Mouse (Mus musculus) intestine, embryonic 16.5 days (tissue): ENCODE data around the gene Shf. TPM values are rescaled to one million over a fixed set of nuclear protein-coding genes. Genes with fewer than 3 reads are reported as not detected.
"Not testable (repeated sequence)": the region's sequence is repeated elsewhere in the genome, so short reads cannot be mapped to it uniquely, and the experiment has no call there.

Experiments
- ATAC-seq: fragments of 200-750 bp; cut with Nextera tagmentation; 2 replicates; pipeline ENCODE4 v1.8.0; 2017; ENCODE audit warnings: moderate TSS enrichment, moderate library complexity
- H3K27ac ChIP-seq: fragments of 300-500 bp; sonication (generic); 2 replicates; pipeline ENCODE4 v1.5.1; 2014; ENCODE audit warnings: mild to moderate bottlenecking, low read length
- H3K27me3 ChIP-seq: fragments of 300-500 bp; sonication (generic); replicated peaks from 2 replicates; pipeline ENCODE4 v1.6.1; 2014; ENCODE audit warnings: low read length, control low read depth, mixed read lengths; ENCODE audit not compliant: control insufficient read depth, insufficient read depth
- H3K36me3 ChIP-seq: fragments of 300-500 bp; sonication (generic); 2 replicates; pipeline ENCODE4 v1.6.1; 2014; ENCODE audit warnings: low read length, control low read depth; ENCODE audit not compliant: control insufficient read depth, insufficient read depth
- H3K4me1 ChIP-seq: fragments of 300-500 bp; sonication (generic); 2 replicates; pipeline ENCODE4 v1.6.1; 2014; ENCODE audit warnings: low read length, control low read depth, mixed read lengths; ENCODE audit not compliant: control insufficient read depth, insufficient read depth
- H3K4me2 ChIP-seq: fragments of 300-500 bp; sonication (generic); 2 replicates; pipeline ENCODE4 v1.6.1; 2014; ENCODE audit warnings: low read depth, low read length, control low read depth
- H3K4me3 ChIP-seq: fragments of 300-500 bp; sonication (generic); 2 replicates; pipeline ENCODE4 v1.5.1; 2014; ENCODE audit warnings: mild to moderate bottlenecking, low read length
- H3K9ac ChIP-seq: fragments of 300-500 bp; sonication (generic); 2 replicates; pipeline ENCODE4 v1.6.1; 2014; ENCODE audit warnings: low read depth, low read length
- H3K9me3 ChIP-seq: fragments of 300-500 bp; sonication (generic); 2 replicates; pipeline ENCODE4 v1.6.1; 2016; ENCODE audit warnings: low read length, control low read depth; ENCODE audit not compliant: control insufficient read depth
- whole genome bisulfite sequencing: fragments of 180-500 bp; shearing (Covaris S2); extraction: QIAGEN DNeasy Blood & Tissue Kit; methylation state at CpG from one replicate; pipeline ENCODE4 v1.1.7; 2014; 5-methylcytosine and 5-hydroxymethylcytosine counted together
- polyA plus RNA-seq: library from polyadenylated mRNA; unstranded; fragments of >200 nt; fragmentation: Nextera tagmentation; extraction: Ambion mirVana; gene quantifications from 2 replicates; pipeline ENCODE4 v1.2.1, GENCODE M21; 2015

Gene Shf
- 1.9 and 2.2 TPM in 2 replicates for polyA plus RNA-seq

DNA sequence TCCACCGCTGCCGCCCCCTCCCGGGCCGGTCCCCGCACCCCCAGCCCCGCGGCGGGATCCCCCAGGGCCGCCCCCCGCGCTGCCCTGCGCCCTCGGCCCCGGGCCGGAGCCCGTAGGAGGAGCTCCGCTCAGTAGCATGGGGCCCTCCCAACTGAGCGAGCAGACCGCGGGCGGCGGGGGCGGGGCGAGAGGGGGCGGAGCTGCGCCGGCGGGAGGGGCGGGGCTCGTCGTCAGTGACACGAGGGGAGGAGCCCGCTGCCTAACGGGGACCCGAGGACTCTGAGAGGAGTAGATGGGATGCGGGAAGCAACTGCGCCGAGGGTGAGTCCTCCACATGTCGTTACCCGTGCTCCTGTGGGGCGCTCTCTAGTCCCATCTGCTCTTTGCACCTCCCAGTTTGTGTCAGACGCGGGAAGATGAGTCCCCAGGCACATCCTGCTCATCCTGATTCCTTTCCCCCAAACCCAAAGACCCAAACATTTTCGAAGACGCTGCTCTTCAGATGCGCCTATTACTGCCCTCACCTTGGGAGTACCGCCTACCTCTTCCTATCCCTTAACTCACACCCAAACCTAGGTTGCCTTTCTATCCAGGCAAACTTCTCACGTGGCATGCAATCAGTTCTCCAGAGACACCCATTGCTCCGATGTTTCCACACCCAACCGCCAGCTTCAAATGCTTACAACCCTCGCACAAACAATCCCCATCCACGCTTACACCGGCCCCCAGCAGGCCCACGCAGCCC is at the start of gene Shf:
Gene Shf (minus strand): TSS at position 168 of the 745 bp plus-strand sequence.
- H3K36me3 ChIP-seq, result no peaks in the 10 kb centered on the region
- H3K4me3 ChIP-seq, result peak within 1 kb of the TSS; percentile 74
- peaks cover 10% of the 10 kb centered on the region for H3K4me1 ChIP-seq
- WGBS, result under 1% methylated on average over 47 of the region's 54 CpGs
- H3K9me3 ChIP-seq, result no peaks in the 10 kb centered on the region
- peak within 1 kb of the TSS; percentile 89 for H3K4me2 ChIP-seq
- peak; percentile 96 for ATAC-seq
- 0 out of 2 replicates have a peak within 1 kb of the TSS, but pooled peaks have one; percentile 42 for H3K27ac ChIP-seq
- peak within 1 kb of the TSS; percentile 82 for H3K9ac ChIP-seq
- H3K27me3 ChIP-seq, result no peaks in the 10 kb centered on the region

DNA sequence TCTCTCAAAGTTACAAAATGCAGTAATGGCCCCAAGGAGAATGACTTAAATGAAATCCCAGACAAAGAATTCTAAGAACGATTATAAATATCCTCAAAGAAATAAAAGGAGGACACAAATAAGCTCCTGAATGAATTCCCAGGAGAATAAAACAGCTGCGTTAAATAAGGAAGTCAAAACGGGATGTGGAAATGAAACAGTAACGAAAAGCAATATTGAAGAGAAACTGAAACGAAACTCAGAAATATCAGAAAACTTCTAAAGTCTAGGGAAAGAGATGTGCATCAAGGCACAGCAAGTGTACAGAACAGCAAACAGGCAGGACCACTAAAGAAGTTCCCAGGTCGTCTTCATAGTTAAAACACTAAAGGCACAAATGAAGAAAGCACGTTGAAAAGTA is 40.0 kb upstream of the Shf start:
- WGBS, result 78% methylated on average over 7 of the region's 7 CpGs
- Histone ChIP-seq H3K4me2 (no peak overlapping the region), H3K27me3 (no peaks in the 10 kb centered on the region), H3K4me1 (no peaks in the 10 kb centered on the region), H3K27ac (no peak overlapping the region), H3K9me3 (no peaks in the 10 kb centered on the region), H3K36me3 (no peaks in the 10 kb centered on the region), H3K4me3 (no peak overlapping the region), H3K9ac (no peak overlapping the region)
- no peak for ATAC-seq

DNA sequence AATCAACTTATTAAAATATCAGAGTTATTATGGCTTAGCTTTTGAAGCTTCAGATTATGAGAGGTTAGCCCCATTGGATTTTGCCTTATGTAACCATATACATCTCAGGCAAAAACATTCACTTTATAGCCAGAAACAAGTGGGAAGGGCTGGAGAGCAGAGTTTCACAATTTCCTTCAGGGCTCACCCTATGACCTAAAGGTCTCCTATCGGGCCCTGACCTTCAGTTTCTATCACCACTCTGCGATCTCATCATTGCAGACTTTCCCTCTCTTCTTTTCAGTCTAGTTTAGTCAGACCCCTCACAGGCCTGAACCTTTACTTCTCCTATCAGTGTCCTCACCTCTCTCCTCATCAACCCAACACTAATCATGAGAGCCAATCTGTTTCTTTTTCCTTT is 38.6 kb upstream of the Shf start:
- Histone ChIP-seq H3K4me1 (no peaks in the 10 kb centered on the region), H3K27ac (no peak overlapping the region), H3K4me3 (no peak overlapping the region), H3K4me2 (no peak overlapping the region), H3K9me3 (no peaks in the 10 kb centered on the region), H3K27me3 (no peaks in the 10 kb centered on the region), H3K9ac (no peak overlapping the region), H3K36me3 (no peaks in the 10 kb centered on the region)
- 98% methylated on average over 2 of the region's 2 CpGs for WGBS
- no peak for ATAC-seq

DNA sequence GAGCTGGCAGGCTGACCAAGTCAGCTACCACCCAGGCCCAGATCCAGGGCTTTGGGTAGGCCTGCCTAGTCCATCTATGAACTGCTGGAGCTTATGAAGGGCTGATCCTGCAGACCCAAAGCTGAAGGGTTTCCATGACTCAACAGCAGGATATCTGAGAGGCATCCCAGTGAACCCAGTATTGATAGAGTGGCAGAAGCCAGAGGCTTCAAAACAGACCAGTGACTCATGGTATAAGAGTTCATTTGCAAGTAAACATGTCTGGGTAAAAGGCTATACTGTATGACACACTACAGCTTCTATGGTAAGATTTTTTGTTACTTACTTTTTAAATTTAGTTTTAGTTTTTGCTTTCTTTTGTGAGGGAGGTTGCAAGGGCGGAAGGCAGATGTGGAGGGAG is 27.2 kb upstream of the Shf start:
- Histone ChIP-seq H3K27ac (no peak overlapping the region), H3K4me3 (no peak overlapping the region), H3K27me3 (no peaks in the 10 kb centered on the region), H3K9me3 (no peaks in the 10 kb centered on the region), H3K9ac (no peak overlapping the region), H3K36me3 (no peaks in the 10 kb centered on the region), H3K4me1 (no peaks in the 10 kb centered on the region), H3K4me2 (no peak overlapping the region)
- 96% methylated on average over 1 of the region's 1 CpGs for WGBS
- ATAC-seq, result no peak

DNA sequence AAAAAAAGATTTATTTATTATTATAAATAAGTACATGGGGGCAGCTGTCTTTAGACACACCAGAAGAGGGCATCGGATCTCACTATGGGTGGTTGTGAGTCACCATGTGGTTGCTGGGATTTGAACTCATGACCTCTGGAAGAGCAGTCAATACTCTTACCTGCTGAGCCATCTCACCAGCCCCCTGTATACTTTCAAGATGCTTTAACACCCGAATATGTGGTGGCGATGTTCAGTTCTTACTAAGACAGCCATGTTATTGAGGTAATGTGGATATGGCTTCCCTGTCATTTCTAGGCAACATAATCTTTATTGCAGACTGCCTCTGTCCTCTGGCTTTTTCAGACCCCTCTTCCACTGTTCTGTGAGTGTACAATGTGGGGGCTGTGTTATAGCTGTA is 18.2 kb upstream of the Shf start:
- not testable (repeated sequence) for H3K36me3 ChIP-seq, H3K9me3 ChIP-seq, H3K4me2 ChIP-seq, H3K4me1 ChIP-seq, ATAC-seq, H3K27ac ChIP-seq, H3K4me3 ChIP-seq, H3K27me3 ChIP-seq, H3K9ac ChIP-seq
- 96% methylated on average over 3 of the region's 3 CpGs for WGBS

DNA sequence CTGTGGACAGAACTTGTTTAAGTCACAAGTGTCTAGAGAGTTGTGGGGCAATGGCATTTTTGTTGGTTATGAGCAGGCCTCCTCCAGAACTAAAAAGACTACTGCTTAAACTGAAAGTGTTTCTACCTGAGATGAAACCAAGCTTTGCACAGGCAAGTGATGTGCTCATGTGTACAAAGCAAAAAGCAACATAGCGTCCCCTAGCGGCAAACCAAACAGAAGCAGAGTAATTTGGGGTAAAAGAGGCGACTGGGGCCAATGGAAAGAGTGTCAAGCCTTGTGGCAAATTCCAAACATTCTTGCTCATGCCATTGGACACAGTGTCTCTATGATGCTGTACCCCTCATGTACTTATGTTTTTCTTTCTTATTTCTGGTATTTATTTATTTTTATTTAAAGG is 16.1 kb upstream of the Shf start:
- no peak overlapping the region for H3K4me2 ChIP-seq
- H3K4me3 ChIP-seq, result no peak overlapping the region
- no peak overlapping the region for H3K9ac ChIP-seq
- H3K27ac ChIP-seq, result no peak overlapping the region
- H3K9me3 ChIP-seq, result no peaks in the 10 kb centered on the region
- H3K27me3 ChIP-seq, result no peaks in the 10 kb centered on the region
- no peak for ATAC-seq
- WGBS, result 39% methylated on average over 3 of the region's 3 CpGs
- H3K4me1 ChIP-seq, result no peaks in the 10 kb centered on the region
- no peaks in the 10 kb centered on the region for H3K36me3 ChIP-seq

DNA sequence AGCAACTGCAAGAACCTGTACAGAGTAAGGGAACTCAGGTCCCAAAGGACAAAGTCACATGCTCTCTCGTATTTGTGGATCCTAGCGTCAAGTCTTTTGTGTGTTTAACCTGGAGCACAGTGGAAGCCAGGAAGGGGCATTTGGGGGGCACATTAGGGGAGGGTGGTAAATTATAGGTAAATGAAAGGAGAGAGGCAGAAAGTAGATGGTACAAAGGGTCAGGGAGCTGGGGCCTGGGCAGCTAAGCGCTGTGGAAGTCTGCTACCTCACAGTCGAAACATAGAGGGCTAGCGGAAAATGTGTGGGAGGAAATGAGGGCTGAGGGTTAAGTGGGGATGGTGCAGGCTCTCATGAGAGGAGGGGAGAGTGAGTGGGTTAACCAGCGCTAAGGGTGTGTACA is 13.2 kb upstream of the Shf start:
- Histone ChIP-seq H3K4me1 (no peaks in the 10 kb centered on the region), H3K9me3 (no peaks in the 10 kb centered on the region), H3K4me2 (no peak overlapping the region), H3K9ac (no peak overlapping the region), H3K27me3 (no peaks in the 10 kb centered on the region), H3K4me3 (no peak overlapping the region), H3K27ac (no peak overlapping the region), H3K36me3 (no peaks in the 10 kb centered on the region)
- no peak for ATAC-seq
- 81% methylated on average over 6 of the region's 6 CpGs for WGBS

DNA sequence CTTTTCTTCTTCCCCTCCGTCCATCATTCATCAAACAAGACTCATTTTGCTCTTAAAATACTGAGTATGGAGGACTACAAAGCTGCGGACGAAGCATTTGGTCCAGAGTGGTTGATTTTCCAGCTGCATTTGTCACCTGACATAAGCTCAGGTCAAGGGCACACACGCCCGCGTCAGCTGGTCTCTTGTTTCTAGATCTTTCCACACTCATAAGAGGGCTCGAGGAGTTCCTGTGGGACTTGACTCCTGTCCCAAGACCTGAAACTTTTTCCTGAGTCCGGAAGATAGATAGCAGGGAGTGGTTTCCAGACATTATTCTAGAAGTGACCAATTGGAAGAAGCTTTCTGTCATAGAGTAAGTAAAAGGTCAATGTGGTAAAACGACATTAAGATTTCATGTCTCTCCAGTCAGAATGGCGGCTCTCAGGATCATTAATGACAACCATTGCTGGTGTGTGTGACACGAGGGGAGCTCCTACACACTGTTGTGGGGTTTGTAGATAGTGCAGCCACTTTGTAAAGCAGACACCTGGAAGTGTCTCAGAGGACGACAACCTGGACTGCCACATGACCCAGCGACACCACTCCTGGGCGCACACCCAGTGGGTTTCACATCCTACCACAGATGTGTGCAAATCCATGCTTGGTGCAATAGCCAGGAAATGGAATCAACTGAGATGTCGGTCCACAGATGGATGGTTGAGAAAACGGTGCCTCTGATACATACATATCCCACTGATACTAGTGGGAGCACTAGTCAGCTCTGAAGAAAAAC is 12.6 kb upstream of the Shf start:
- H3K4me3 ChIP-seq, result no peak overlapping the region
- no peaks in the 10 kb centered on the region for H3K27me3 ChIP-seq
- WGBS, result 70% methylated on average over 16 of the region's 16 CpGs
- H3K4me1 ChIP-seq, result no peaks in the 10 kb centered on the region
- no peak overlapping the region for H3K27ac ChIP-seq
- no peak overlapping the region for H3K9ac ChIP-seq
- H3K9me3 ChIP-seq, result no peaks in the 10 kb centered on the region
- no peaks in the 10 kb centered on the region for H3K36me3 ChIP-seq
- ATAC-seq, result no peak
- H3K4me2 ChIP-seq, result no peak overlapping the region

DNA sequence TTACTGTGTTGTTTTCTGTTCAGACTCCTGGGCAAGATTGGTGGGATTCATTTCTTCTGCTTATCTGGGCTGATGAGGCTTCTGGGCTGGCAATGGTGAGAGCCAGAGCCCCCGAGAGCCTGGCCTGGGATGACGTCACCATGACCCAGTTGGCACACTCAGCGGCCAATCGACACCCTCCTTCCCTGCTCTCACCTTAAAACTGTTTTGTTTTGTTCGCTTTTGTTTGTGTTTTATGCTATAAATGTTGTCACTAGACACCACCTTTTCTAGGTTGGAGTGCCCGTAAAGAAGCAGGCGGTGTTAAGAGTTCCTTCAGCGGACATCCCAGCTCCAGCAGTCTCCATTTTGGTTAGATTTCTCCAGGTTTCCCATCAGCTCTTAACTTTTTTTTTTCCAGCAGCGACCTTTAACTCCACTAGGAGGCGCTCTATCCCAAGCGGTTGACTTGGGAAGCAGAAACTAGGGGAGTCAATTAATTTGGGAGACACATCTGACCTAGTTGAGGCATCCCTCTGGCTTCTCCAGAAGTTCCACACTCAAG is 11.9 kb upstream of the Shf start:
- WGBS, result 9% methylated on average over 11 of the region's 11 CpGs
- Histone ChIP-seq H3K27ac (no peak overlapping the region), H3K4me3 (peak overlapping the region; percentile 30), H3K9ac (0 out of 2 replicates have a peak overlapping the region, but pooled peaks have one; percentile 26), H3K4me2 (peak overlapping the region; percentile 57), H3K9me3 (no peaks in the 10 kb centered on the region), H3K27me3 (no peaks in the 10 kb centered on the region), H3K4me1 (no peaks in the 10 kb centered on the region), H3K36me3 (no peaks in the 10 kb centered on the region)
- ATAC-seq, result no peak
